Mouse (Mus musculus) stomach, embryonic 16.5 days (tissue): ENCODE results near the gene Pik3cb. TPM values are rescaled to one million over a fixed set of nuclear protein-coding genes. Genes with fewer than 3 reads are reported as not detected.

Experiments used
- ATAC-seq: fragments of 200-750 bp; cut with Nextera tagmentation; 2 replicates; pipeline ENCODE4 v1.8.0; 2017; ENCODE audit warnings: moderate number of reproducible peaks, moderate TSS enrichment; ENCODE audit not compliant: insufficient read depth, low FRiP score
- H3K27ac ChIP-seq: fragments of 300-500 bp; sonication (generic); 2 replicates; pipeline ENCODE4 v1.5.1; 2014; ENCODE audit warnings: low read length
- H3K27me3 ChIP-seq: fragments of 300-500 bp; sonication (generic); 2 replicates; pipeline ENCODE4 v1.6.1; 2014; ENCODE audit warnings: low read length, control low read depth, mixed read lengths; ENCODE audit not compliant: control insufficient read depth, insufficient read depth
- H3K36me3 ChIP-seq: fragments of 300-500 bp; sonication (generic); 2 replicates; pipeline ENCODE4 v1.6.1; 2014; ENCODE audit warnings: low read length; ENCODE audit not compliant: control insufficient read depth, insufficient read depth
- H3K4me1 ChIP-seq: fragments of 300-500 bp; sonication (generic); 2 replicates; pipeline ENCODE4 v1.6.1; 2014; ENCODE audit warnings: low read length, control low read depth, mixed read lengths; ENCODE audit not compliant: control insufficient read depth, insufficient read depth
- H3K4me2 ChIP-seq: fragments of 300-500 bp; sonication (generic); 2 replicates; pipeline ENCODE4 v1.6.1; 2014; ENCODE audit warnings: low read depth, low read length, mixed read lengths
- H3K4me3 ChIP-seq: fragments of 300-500 bp; sonication (generic); replicated peaks from 2 replicates; pipeline ENCODE4 v1.5.1; 2014; ENCODE audit warnings: mild to moderate bottlenecking, low read length
- H3K9ac ChIP-seq: fragments of 300-500 bp; sonication (generic); 2 replicates; pipeline ENCODE4 v1.6.1; 2014; ENCODE audit warnings: low read length
- H3K9me3 ChIP-seq: fragments of 300-500 bp; sonication (generic); replicated peaks from 2 replicates; pipeline ENCODE4 v1.6.1; 2016; ENCODE audit warnings: low read length, control low read depth; ENCODE audit not compliant: control insufficient read depth
- WGBS: fragments of 180-500 bp; shearing (Covaris S2); extraction: QIAGEN DNeasy Blood & Tissue Kit; methylation state at CpG from one replicate; pipeline ENCODE4 v1.1.7; 2014; 5-methylcytosine and 5-hydroxymethylcytosine counted together
- polyA plus RNA-seq: library from polyadenylated mRNA; unstranded; fragments of >200 nt; fragmentation: Nextera tagmentation; extraction: Ambion mirVana; gene quantifications from 2 replicates; pipeline ENCODE4 v1.2.1, GENCODE M21; 2015

Gene Pik3cb
- polyA plus RNA-seq, 1 experiment from 2014 or later, result 1.4 TPM

GRCm38 (mm10) chr9:99044761-99045160 lies 95.7 kb downstream of the Pik3cb start:
- Histone ChIP-seq H3K9me3 (no peaks in the 10 kb centered on the region), H3K4me1 (no peaks in the 10 kb centered on the region), H3K27ac (no peak overlapping the region), H3K36me3 (no peaks in the 10 kb centered on the region), H3K27me3 (no peaks in the 10 kb centered on the region), H3K4me3 (no peak overlapping the region), H3K4me2 (no peak overlapping the region), H3K9ac (no peak overlapping the region)
- ATAC-seq, result no peak
- WGBS, result 86% methylated on average over 8 of the region's 8 CpGs

GRCm38 (mm10) chr9:99042641-99043040 lies 97.8 kb downstream of the Pik3cb start:
- no peaks in the 10 kb centered on the region for H3K36me3 ChIP-seq
- WGBS, result 73% methylated on average over 4 of the region's 4 CpGs
- no peak for ATAC-seq

GRCm38 (mm10) chr9:99041994-99042393 lies 98.4 kb downstream of the Pik3cb start:
- no peak for ATAC-seq
- Histone ChIP-seq H3K9ac (no peak overlapping the region), H3K27me3 (no peaks in the 10 kb centered on the region), H3K4me3 (no peak overlapping the region), H3K4me2 (no peak overlapping the region), H3K27ac (no peak overlapping the region), H3K36me3 (no peaks in the 10 kb centered on the region), H3K9me3 (no peaks in the 10 kb centered on the region), H3K4me1 (no peaks in the 10 kb centered on the region)
- WGBS, result 66% methylated on average over 9 of the region's 9 CpGs

More at GRCm38 (mm10) chr9:99042641-99043040, 97.8 kb downstream of the Pik3cb start:
- H3K27me3 ChIP-seq, result no peaks in the 10 kb centered on the region
- no peak overlapping the region for H3K27ac ChIP-seq
- no peak overlapping the region for H3K4me2 ChIP-seq
- H3K9ac ChIP-seq, result no peak overlapping the region
- no peak overlapping the region for H3K4me3 ChIP-seq
- H3K9me3 ChIP-seq, result no peaks in the 10 kb centered on the region
- no peaks in the 10 kb centered on the region for H3K4me1 ChIP-seq

- 57% methylated on average over 12 of the region's 12 CpGs for WGBS
- Histone ChIP-seq H3K9me3 (no peaks in the 10 kb centered on the region), H3K27me3 (no peaks in the 10 kb centered on the region), H3K4me1 (no peaks in the 10 kb centered on the region), H3K9ac (no peak within 1 kb of the TSS), H3K4me3 (no peak within 1 kb of the TSS), H3K27ac (no peak within 1 kb of the TSS), H3K4me2 (no peak within 1 kb of the TSS), H3K36me3 (no peaks in the 10 kb centered on the region)
- ATAC-seq, result peak; percentile 77; the same call in 1 of the 2 replicates
These were observed 104.8 kb downstream of the Pik3cb start, which contains the start of gene Gm1123 for GRCm38 (mm10) chr9:99035575-99035974. TSS of gene Gm1123 (minus strand) at chr9:99035715.

GRCm38 (mm10) chr9:99034111-99034510 lies 106.3 kb downstream of the Pik3cb start:
- no peaks in the 10 kb centered on the region for H3K36me3 ChIP-seq
- no peak overlapping the region for H3K9ac ChIP-seq
- no peak overlapping the region for H3K4me3 ChIP-seq
- no peak for ATAC-seq
- no peaks in the 10 kb centered on the region for H3K4me1 ChIP-seq
- WGBS, result 86% methylated on average over 8 of the region's 8 CpGs
- no peaks in the 10 kb centered on the region for H3K9me3 ChIP-seq
- H3K4me2 ChIP-seq, result no peak overlapping the region
- no peak overlapping the region for H3K27ac ChIP-seq
- H3K27me3 ChIP-seq, result no peaks in the 10 kb centered on the region

GRCm38 (mm10) chr9:99032031-99032430 lies 108.4 kb downstream of the Pik3cb start:
- WGBS, result 71% methylated on average over 8 of the region's 8 CpGs
- ATAC-seq, result no peak
- Histone ChIP-seq H3K36me3 (no peaks in the 10 kb centered on the region), H3K9me3 (no peaks in the 10 kb centered on the region), H3K4me2 (no peak overlapping the region), H3K4me1 (no peaks in the 10 kb centered on the region), H3K27me3 (no peaks in the 10 kb centered on the region), H3K27ac (no peak overlapping the region), H3K4me3 (no peak overlapping the region), H3K9ac (no peak overlapping the region)

- Histone ChIP-seq H3K9me3 (no peaks in the 10 kb centered on the region), H3K4me3 (no peak overlapping the region), H3K9ac (no peak overlapping the region), H3K4me2 (no peak overlapping the region), H3K27me3 (no peaks in the 10 kb centered on the region), H3K27ac (no peak overlapping the region), H3K36me3 (no peaks in the 10 kb centered on the region), H3K4me1 (no peaks in the 10 kb centered on the region)
- WGBS, result 82% methylated on average over 4 of the region's 4 CpGs
- no peak for ATAC-seq
These were observed 118.7 kb downstream of the Pik3cb start for GRCm38 (mm10) chr9:99021751-99022150.

GRCm38 (mm10) chr9:99021166-99021565 lies 119.3 kb downstream of the Pik3cb start:
- 62% methylated on average over 5 of the region's 5 CpGs for WGBS
- H3K4me1 ChIP-seq, result no peaks in the 10 kb centered on the region
- no peak overlapping the region for H3K4me2 ChIP-seq

GRCm38 (mm10) chr9:99017679-99018078 lies 122.7 kb downstream of the Pik3cb start:
- Histone ChIP-seq H3K27ac (no peak overlapping the region), H3K4me3 (no peak overlapping the region), H3K9ac (no peak overlapping the region), H3K4me2 (no peak overlapping the region), H3K9me3 (no peaks in the 10 kb centered on the region), H3K4me1 (no peaks in the 10 kb centered on the region), H3K36me3 (no peaks in the 10 kb centered on the region), H3K27me3 (no peaks in the 10 kb centered on the region)
- WGBS, result 75% methylated on average over 6 of the region's 6 CpGs
- no peak for ATAC-seq

More at GRCm38 (mm10) chr9:99021166-99021565, 119.3 kb downstream of the Pik3cb start:
- Histone ChIP-seq H3K9me3 (no peaks in the 10 kb centered on the region), H3K4me3 (no peak overlapping the region), H3K9ac (no peak overlapping the region), H3K36me3 (no peaks in the 10 kb centered on the region), H3K27ac (no peak overlapping the region), H3K27me3 (no peaks in the 10 kb centered on the region)
- ATAC-seq, result no peak

GRCm38 (mm10) chr9:99016759-99017158 lies 123.7 kb downstream of the Pik3cb start:
- H3K4me1 ChIP-seq, result no peaks in the 10 kb centered on the region
- no peaks in the 10 kb centered on the region for H3K9me3 ChIP-seq
- WGBS, result 46% methylated on average over 3 of the region's 3 CpGs
- H3K27me3 ChIP-seq, result no peaks in the 10 kb centered on the region
- H3K4me2 ChIP-seq, result no peak overlapping the region
- no peak overlapping the region for H3K4me3 ChIP-seq
- no peak overlapping the region for H3K27ac ChIP-seq
- H3K36me3 ChIP-seq, result no peaks in the 10 kb centered on the region
- no peak overlapping the region for H3K9ac ChIP-seq
- peak; percentile 40; the same call in 1 of the 2 replicates for ATAC-seq
